Comparison of ENCODE assay signal across 16 mouse cellular contexts in the genomic region with DNA sequence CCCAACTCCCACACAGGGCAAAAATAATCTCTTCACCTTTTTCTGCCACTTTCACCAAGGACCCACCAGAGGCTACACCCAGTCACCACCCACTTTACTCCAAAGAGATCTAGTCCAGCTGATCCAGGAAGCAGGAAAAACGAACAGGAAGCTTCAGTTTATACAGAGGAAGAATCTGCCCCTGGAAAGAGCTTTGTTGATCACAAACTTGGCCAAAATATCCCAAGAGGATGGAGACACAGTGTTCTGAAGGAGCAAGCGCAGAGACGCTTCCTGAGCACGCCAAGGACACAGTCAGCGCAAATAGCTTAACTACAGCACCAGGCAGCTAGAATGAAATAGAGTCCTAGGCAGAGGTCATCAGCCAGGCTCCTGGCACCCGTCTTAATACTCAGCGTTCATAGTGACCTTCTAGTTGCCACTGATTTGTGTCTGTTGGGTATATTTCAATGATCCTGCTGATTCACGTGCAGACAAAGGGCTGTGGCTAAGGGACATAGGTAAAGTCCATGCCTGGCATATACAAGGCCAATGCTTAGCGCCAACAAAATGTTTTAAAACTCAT.
A peak's percentile ranks its signal among the peaks of the same experiment; 100 is the strongest.
DNase-seq lines count a peak whose midpoint lies in the region; ATAC-seq lines count a peak whose summit lies in the region.
"Had no signal": no experiment of that assay in that cellular context is flagged by ENCODE, and none has a peak within 500 bp of the region (broad histone marks: within the 10 kb centered on the region; RNA-seq: fewer than 3 reads in every experiment).

No protein-coding gene starts in this region.

- H3K9ac ChIP-seq in lung, embryonic 16.5 days (ENCODE audit: low read length) = no peak overlapping the region
- H3K9ac ChIP-seq in forebrain, embryonic 14.5 days (ENCODE audit: low read length) = no peak overlapping the region
- H3K9ac ChIP-seq in midbrain, embryonic 16.5 days (ENCODE audit: low read depth, low read length) = no peak overlapping the region
- H3K9ac ChIP-seq: embryonic facial prominence, embryonic 15.5 days; hindbrain, embryonic 13.5 days; lung, embryonic 15.5 days had no signal

- DNase-seq in ovary, adult 18-20 months (ENCODE audit: low spot score) = peak; percentile 2
- no peak for DNase-seq in ovary, postnatal 36 days (ENCODE audit: low spot score)
- peak; percentile 16 to 70 for DNase-seq in heart, adult 9 months (ENCODE audit: low spot score in 2 of 2)
- no peak for DNase-seq in c-Kit-positive CD71-positive TER-119-positive erythroid progenitor cells, embryonic 14.5 days (ENCODE audit: low spot score)
- DNase-seq in forebrain, embryonic 14.5 days (ENCODE audit: low spot score) = no peak
- DNase-seq: cerebellum, adult 9-11 months; kidney, adult 9 months; kidney, postnatal 4 days; liver; thymus, postnatal 4 days had no signal

- WGBS in lung, embryonic 16.5 days = 64% methylated on average over 9 of the region's 9 CpGs
- WGBS in forebrain, embryonic 14.5 days = 88% methylated on average over 9 of the region's 9 CpGs
- WGBS in midbrain, embryonic 16.5 days = 86% methylated on average over 9 of the region's 9 CpGs

- ATAC-seq in lung, embryonic 16.5 days (ENCODE audit: low read depth) = peak; percentile 69
- no peak for ATAC-seq in forebrain, embryonic 14.5 days
- no peak for ATAC-seq in midbrain, embryonic 16.5 days

- no peaks in the 10 kb centered on the region for H3K36me3 ChIP-seq in lung, embryonic 16.5 days (ENCODE audit: control insufficient read depth, insufficient read depth, low read length)
- 0 out of 2 replicates have a peak, but pooled peaks cover 7% of the 10 kb centered on the region for H3K36me3 ChIP-seq in forebrain, embryonic 14.5 days (ENCODE audit: control insufficient read depth, insufficient read depth, low read length)
- H3K36me3 ChIP-seq in midbrain, embryonic 16.5 days (ENCODE audit: control insufficient read depth, insufficient read depth, low read length) = no peaks in the 10 kb centered on the region
- H3K36me3 ChIP-seq: embryonic facial prominence, embryonic 15.5 days; hindbrain, embryonic 13.5 days; lung, embryonic 15.5 days; midbrain, embryonic 10.5 days had no signal

- no peak overlapping the region for H3K4me2 ChIP-seq in lung, embryonic 16.5 days (ENCODE audit: low read depth, low read length)
- no peak overlapping the region for H3K4me2 ChIP-seq in forebrain, embryonic 14.5 days (ENCODE audit: low read length)
- H3K4me2 ChIP-seq in midbrain, embryonic 16.5 days (ENCODE audit: low read length) = no peak overlapping the region
- H3K4me2 ChIP-seq: embryonic facial prominence, embryonic 15.5 days; hindbrain, embryonic 13.5 days; lung, embryonic 15.5 days had no signal

- H3K4me1 ChIP-seq in lung, embryonic 16.5 days (replicated peaks; ENCODE audit: control insufficient read depth, insufficient read depth, low read length) = no peaks in the 10 kb centered on the region
- H3K4me1 ChIP-seq in forebrain, embryonic 14.5 days (ENCODE audit: control insufficient read depth, insufficient read depth, low read length) = no peaks in the 10 kb centered on the region
- no peaks in the 10 kb centered on the region for H3K4me1 ChIP-seq in midbrain, embryonic 16.5 days (ENCODE audit: control insufficient read depth, insufficient read depth, low read length)
- H3K4me1 ChIP-seq: embryonic facial prominence, embryonic 15.5 days; hindbrain, embryonic 13.5 days; lung, embryonic 15.5 days; midbrain, embryonic 10.5 days had no signal

- H3K9me3 ChIP-seq in lung, embryonic 16.5 days (ENCODE audit: control insufficient read depth, low read length) = no peaks in the 10 kb centered on the region
- H3K9me3 ChIP-seq in forebrain, embryonic 14.5 days (replicated peaks; ENCODE audit: control insufficient read depth, low read length) = no peaks in the 10 kb centered on the region
- H3K9me3 ChIP-seq in midbrain, embryonic 16.5 days (replicated peaks; ENCODE audit: control insufficient read depth, low read length, poor library complexity, severe bottlenecking) = no peaks in the 10 kb centered on the region
- H3K9me3 ChIP-seq: embryonic facial prominence, embryonic 15.5 days; hindbrain, embryonic 13.5 days; lung, embryonic 15.5 days; midbrain, embryonic 10.5 days had no signal

- no peak overlapping the region for H3K4me3 ChIP-seq in lung, embryonic 16.5 days (ENCODE audit: low read length)
- H3K4me3 ChIP-seq in forebrain, embryonic 14.5 days (ENCODE audit: low read depth, low read length) = no peak overlapping the region
- no peak overlapping the region for H3K4me3 ChIP-seq in midbrain, embryonic 16.5 days (ENCODE audit: low read depth, low read length)
- H3K4me3 ChIP-seq: embryonic facial prominence, embryonic 15.5 days; hindbrain, embryonic 13.5 days; lung, embryonic 15.5 days; midbrain, embryonic 10.5 days had no signal

- H3K27me3 ChIP-seq in lung, embryonic 16.5 days (ENCODE audit: control insufficient read depth, insufficient read depth, low read depth, low read length) = no peaks in the 10 kb centered on the region
- H3K27me3 ChIP-seq in forebrain, embryonic 14.5 days (replicated peaks; ENCODE audit: control insufficient read depth, insufficient read depth, low read length) = no peaks in the 10 kb centered on the region
- no peaks in the 10 kb centered on the region for H3K27me3 ChIP-seq in midbrain, embryonic 16.5 days (ENCODE audit: control insufficient read depth, insufficient read depth, low read depth, low read length)
- H3K27me3 ChIP-seq: embryonic facial prominence, embryonic 15.5 days; hindbrain, embryonic 13.5 days; lung, embryonic 15.5 days had no signal

- peak overlapping the region; percentile 40; the same call in 1 of the 2 replicates for H3K27ac ChIP-seq in lung, embryonic 16.5 days (ENCODE audit: low read length)
- H3K27ac ChIP-seq in forebrain, embryonic 14.5 days (ENCODE audit: low read depth, low read length) = no peak overlapping the region
- no peak overlapping the region for H3K27ac ChIP-seq in midbrain, embryonic 16.5 days (ENCODE audit: low read length)
- H3K27ac ChIP-seq: embryonic facial prominence, embryonic 15.5 days; hindbrain, embryonic 13.5 days; lung, embryonic 15.5 days; midbrain, embryonic 10.5 days had no signal

Comparison
In these comparisons a context has a peak if more than half of its experiments do, and no peak if none do; other contexts are left out.
1. DNase-seq: peak in ovary, adult 18-20 months (single experiment) and heart, adult 9 months (2 of 2); none in ovary, postnatal 36 days (single experiment), c-Kit-positive CD71-positive TER-119-positive erythroid progenitor cells, embryonic 14.5 days (single experiment) and forebrain, embryonic 14.5 days (single experiment).